Mouse (Mus musculus) thymus, adult 2 months (tissue): ENCODE data around the gene Casp7. TPM values are rescaled to one million over a fixed set of nuclear protein-coding genes. Genes with fewer than 3 reads are reported as not detected.
A peak's percentile ranks its signal among the peaks of the same experiment; 100 is the strongest.
"Not testable (repeated sequence)": the region's sequence is repeated elsewhere in the genome, so short reads cannot be mapped to it uniquely, and the experiment has no call there.

Experiments
- DNase-seq: peaks from one replicate; pipeline ENCODE4 v3.0.0; 2021
- H3K27ac ChIP-seq: fragments of 200-500 bp; 2 replicates; pipeline ENCODE4 v1.5.1; 2012; ENCODE audit warnings: low read length, control low read depth; ENCODE audit not compliant: control insufficient read depth, insufficient read depth
- H3K27me3 ChIP-seq: fragments of 200-500 bp; 2 replicates; pipeline ENCODE4 v1.6.1; 2012; ENCODE audit warnings: mild to moderate bottlenecking, low read length, moderate library complexity, mixed read lengths; ENCODE audit not compliant: control insufficient read depth, insufficient read depth
- H3K36me3 ChIP-seq: fragments of 200-500 bp; 2 replicates; pipeline ENCODE4 v1.6.1; 2012; ENCODE audit warnings: mild to moderate bottlenecking, low read length, moderate library complexity; ENCODE audit not compliant: control insufficient read depth, insufficient read depth
- H3K4me1 ChIP-seq: fragments of 200-500 bp; replicated peaks from 2 replicates; pipeline ENCODE4 v1.6.1; 2012; ENCODE audit warnings: low read length; ENCODE audit not compliant: control insufficient read depth, insufficient read depth
- H3K4me3 ChIP-seq: fragments of 200-500 bp; 2 replicates; pipeline ENCODE4 v1.5.1; 2012; ENCODE audit warnings: mild to moderate bottlenecking, low read length, control low read depth, moderate library complexity; ENCODE audit not compliant: control insufficient read depth, insufficient read depth
- CTCF ChIP-seq: fragments of 200-500 bp; IDR thresholded peaks from 2 replicates; pipeline ENCODE4 v1.5.1; 2012; ENCODE audit warnings: mild to moderate bottlenecking, control low read depth, low read length, moderate library complexity, borderline replicate concordance; ENCODE audit not compliant: control insufficient read depth, poor library complexity, insufficient read depth; ENCODE audit errors: extremely low read depth
- POLR2A ChIP-seq: fragments of 200-500 bp; IDR thresholded peaks from 2 replicates; pipeline ENCODE4 v1.6.1; 2012; ENCODE audit warnings: mild to moderate bottlenecking, low read length, control low read depth, moderate library complexity; ENCODE audit not compliant: control insufficient read depth, poor library complexity, insufficient read depth; ENCODE audit errors: extremely low read depth
- WGBS: fragments of 180-500 bp; shearing (Covaris S2); methylation state at CpG from one replicate; pipeline ENCODE4 v1.1.7; 2018; 5-methylcytosine and 5-hydroxymethylcytosine counted together
- polyA plus RNA-seq: library from polyadenylated mRNA; depleted of rRNA; stranded (reverse); fragments of >200 nt; gene quantifications from 2 replicates; pipeline ENCODE4 v1.2.3, GENCODE M21; 2012; rRNA removed

Casp7 gene
- polyA plus RNA-seq, result 19.6 and 21.3 TPM in 2 replicates

DNA sequence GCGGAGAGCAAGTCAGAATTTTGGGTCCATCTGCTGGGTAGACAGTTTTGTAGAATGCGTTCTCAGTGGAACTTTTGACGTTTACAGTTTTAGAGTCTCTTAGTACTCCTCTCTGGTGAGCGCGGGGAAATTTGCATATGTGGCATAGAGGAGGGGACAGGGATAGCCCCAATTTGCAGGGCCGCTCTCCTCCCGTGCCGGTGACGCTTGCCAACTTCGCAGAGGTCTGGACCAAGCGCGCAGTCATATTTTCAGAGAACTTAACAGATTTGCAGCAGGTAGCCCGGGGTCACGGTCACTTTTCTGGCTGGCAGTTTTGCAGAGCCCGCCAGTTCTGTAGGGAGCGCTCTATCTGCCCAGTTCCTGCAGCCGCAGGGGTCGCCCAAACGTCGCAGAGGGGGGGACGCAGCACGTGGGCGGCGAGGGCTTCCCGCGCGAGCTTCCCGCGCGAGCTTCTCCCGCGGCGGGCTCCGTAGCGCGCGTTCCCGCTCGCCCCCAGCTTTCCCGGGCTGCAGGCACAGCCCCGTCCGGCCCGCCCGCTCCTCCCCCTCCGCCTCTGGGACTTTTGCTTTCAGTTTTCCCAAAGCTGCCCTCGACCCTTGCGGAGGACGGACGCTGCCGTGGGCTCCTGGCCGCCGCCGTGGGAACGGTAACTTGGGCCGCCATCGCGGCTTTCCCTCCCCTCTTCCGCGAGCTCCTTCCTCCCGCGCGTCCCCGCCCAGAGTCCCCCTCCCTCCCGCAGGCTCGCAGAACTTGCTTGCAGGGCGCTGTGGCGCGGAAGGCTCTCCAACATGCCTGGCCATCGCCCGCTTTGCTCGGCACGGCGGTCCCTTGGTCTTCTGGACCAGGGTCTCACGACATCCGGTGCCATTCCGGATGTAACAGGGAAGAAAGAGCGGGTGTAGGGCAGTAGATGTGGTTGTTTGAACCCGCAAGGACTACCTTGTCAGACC is at the start of gene Casp7:
Casp7 (plus strand) TSS at position 461 of the 953 bp plus-strand sequence.
- peak; percentile 63 for DNase-seq

GRCm38 (mm10) chr19:56349295-56349694 is 47.6 kb upstream of the Casp7 start:
- 21% methylated on average over 6 of the region's 6 CpGs for WGBS
- DNase-seq, result peak; percentile 33
- H3K27ac ChIP-seq, result no peak overlapping the region
- no peak overlapping the region for H3K4me3 ChIP-seq
- TF ChIP-seq CTCF (peak; percentile 36; the same call in 1 of the 2 replicates), POLR2A (no peak)
- H3K36me3 ChIP-seq, result no peaks in the 10 kb centered on the region
- no peaks in the 10 kb centered on the region for H3K27me3 ChIP-seq
- no peaks in the 10 kb centered on the region for H3K4me1 ChIP-seq

More for the DNA sequence above, at the start of gene Casp7:
- Histone ChIP-seq H3K27ac (peak within 1 kb of the TSS; percentile 28), H3K4me1 (peaks cover 25% of the 10 kb centered on the region), H3K4me3 (peak within 1 kb of the TSS; percentile 94), H3K27me3 (no peaks in the 10 kb centered on the region), H3K36me3 (no peaks in the 10 kb centered on the region)
- WGBS, result under 1% methylated on average over 78 of the region's 78 CpGs
- peak; percentile 44; the same call in 1 of the 2 replicates for TF ChIP-seq CTCF
- TF ChIP-seq POLR2A, result peak; percentile 26; the same call in 1 of the 2 replicates

GRCm38 (mm10) chr19:56353689-56354088 is 43.2 kb upstream of the Casp7 start:
- DNase-seq, result no peak
- H3K4me3 ChIP-seq, result no peak overlapping the region
- no peak overlapping the region for H3K27ac ChIP-seq
- no peaks in the 10 kb centered on the region for H3K4me1 ChIP-seq
- WGBS, result 90% methylated on average over 10 of the region's 10 CpGs
- H3K27me3 ChIP-seq, result no peaks in the 10 kb centered on the region
- H3K36me3 ChIP-seq, result no peaks in the 10 kb centered on the region
- TF ChIP-seq POLR2A (no peak), CTCF (no peak)

- H3K4me1 ChIP-seq, result no peaks in the 10 kb centered on the region
- WGBS, result 94% methylated on average over 12 of the region's 12 CpGs
- H3K36me3 ChIP-seq, result no peaks in the 10 kb centered on the region
- no peak overlapping the region for H3K4me3 ChIP-seq
- no peaks in the 10 kb centered on the region for H3K27me3 ChIP-seq
- H3K27ac ChIP-seq, result no peak overlapping the region
- DNase-seq, result no peak
- TF ChIP-seq POLR2A (no peak), CTCF (no peak)
These were observed 41.7 kb upstream of the Casp7 start for GRCm38 (mm10) chr19:56355201-56355600.

- DNase-seq, result peak; percentile 73
- no peaks in the 10 kb centered on the region for H3K27me3 ChIP-seq
- no peaks in the 10 kb centered on the region for H3K36me3 ChIP-seq
- no peaks in the 10 kb centered on the region for H3K4me1 ChIP-seq
- TF ChIP-seq CTCF (peak; percentile 69; the same call in 1 of the 2 replicates), POLR2A (no peak)
- WGBS, result 46% methylated on average over 17 of the region's 17 CpGs
- H3K27ac ChIP-seq, result no peak overlapping the region
- no peak overlapping the region for H3K4me3 ChIP-seq
These were observed 40.2 kb upstream of the Casp7 start for GRCm38 (mm10) chr19:56356480-56357373.

- not testable (repeated sequence) for H3K4me3 ChIP-seq, H3K27ac ChIP-seq
These were observed 39.6 kb upstream of the Casp7 start for GRCm38 (mm10) chr19:56357374-56357708.

More at GRCm38 (mm10) chr19:56357374-56357708, 39.6 kb upstream of the Casp7 start:
- not testable (repeated sequence) for H3K27me3 ChIP-seq, DNase-seq, H3K4me1 ChIP-seq, H3K36me3 ChIP-seq
- WGBS, result 74% methylated on average over 2 of the region's 2 CpGs
